Mouse (Mus musculus): ENCODE measurements around the gene Oxsr1. TPM values are rescaled to one million over a fixed set of nuclear protein-coding genes. Genes with fewer than 3 reads are reported as not detected.

The Oxsr1 gene
- total RNA-seq (2023; ENCODE audit: inconsistent age), result 33.1 to 42.1 TPM (median 35.9 TPM) in 4 replicates

DNA sequence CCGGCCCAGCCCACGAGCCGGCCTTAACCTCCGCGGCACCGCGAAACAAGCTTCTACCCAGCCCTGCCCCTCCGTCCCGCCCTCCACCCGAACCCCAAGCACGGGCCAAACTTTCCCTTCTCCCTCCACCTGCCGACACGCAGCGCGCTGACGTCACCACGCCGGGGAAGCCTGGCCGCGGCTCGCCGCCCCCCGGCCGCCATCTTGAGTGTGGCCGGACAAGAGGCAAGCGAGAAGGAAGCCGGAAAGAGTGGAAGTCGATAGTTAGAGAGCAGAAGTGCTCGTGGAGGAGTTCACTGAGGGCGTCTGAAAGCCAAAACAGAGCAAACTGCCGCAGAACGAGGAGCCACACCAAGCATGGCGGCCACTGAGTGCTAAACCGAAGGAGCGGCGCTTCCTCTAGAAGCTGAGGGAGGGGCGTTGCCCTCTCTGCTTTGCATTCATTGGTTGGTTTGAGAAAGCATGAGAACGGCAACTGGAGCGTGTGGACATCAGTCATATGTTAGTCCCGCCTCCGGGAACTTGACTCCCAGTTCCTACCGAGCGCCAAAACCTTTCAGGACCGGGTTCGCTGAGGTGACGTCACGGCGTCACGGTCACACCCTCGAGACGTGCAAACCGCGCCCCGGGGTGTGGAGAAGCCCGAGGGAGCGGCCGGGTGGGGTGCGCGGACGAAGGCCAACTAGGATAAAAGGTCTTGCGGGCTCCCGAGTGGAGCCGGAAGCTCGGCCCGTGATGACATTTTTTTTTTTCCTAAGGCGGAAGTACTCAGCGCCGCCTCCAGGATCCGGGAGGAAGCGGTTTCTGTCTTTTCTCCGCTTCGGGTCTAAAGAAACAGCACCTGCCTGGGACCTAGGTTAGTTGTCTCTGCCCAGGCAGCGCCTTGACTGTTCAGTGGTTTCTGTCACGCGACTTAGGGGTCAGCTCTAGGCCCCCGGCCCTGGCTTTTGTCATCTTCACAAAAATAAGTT is at the start of gene Oxsr1:
Gene Oxsr1 (minus strand): TSS at position 139 of the 971 bp plus-strand sequence.

DNA sequence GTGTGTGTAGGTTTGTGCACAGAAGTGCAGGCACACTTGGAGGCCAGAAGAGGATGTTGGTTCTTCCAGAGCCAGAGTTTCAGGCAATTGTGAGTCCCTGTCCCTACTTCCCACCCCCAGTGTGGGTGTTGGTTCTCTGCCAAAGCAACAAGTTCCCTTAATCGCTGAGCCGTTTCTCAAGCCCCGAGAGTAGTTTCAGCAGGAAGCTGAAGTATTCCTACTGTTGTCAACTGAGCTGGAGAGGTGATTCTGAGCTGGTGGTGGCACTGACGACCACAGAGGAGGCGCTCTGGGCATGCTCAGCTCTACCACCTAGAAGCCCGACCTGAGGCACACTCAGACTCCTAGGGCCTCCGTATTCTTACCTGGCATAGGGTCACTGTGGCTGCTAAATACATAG is 43.1 kb upstream of the Oxsr1 start, which contains the start of gene Slc22a14:
Gene Slc22a14 (minus strand): TSS at position 270 of the 400 bp plus-strand sequence.

DNA sequence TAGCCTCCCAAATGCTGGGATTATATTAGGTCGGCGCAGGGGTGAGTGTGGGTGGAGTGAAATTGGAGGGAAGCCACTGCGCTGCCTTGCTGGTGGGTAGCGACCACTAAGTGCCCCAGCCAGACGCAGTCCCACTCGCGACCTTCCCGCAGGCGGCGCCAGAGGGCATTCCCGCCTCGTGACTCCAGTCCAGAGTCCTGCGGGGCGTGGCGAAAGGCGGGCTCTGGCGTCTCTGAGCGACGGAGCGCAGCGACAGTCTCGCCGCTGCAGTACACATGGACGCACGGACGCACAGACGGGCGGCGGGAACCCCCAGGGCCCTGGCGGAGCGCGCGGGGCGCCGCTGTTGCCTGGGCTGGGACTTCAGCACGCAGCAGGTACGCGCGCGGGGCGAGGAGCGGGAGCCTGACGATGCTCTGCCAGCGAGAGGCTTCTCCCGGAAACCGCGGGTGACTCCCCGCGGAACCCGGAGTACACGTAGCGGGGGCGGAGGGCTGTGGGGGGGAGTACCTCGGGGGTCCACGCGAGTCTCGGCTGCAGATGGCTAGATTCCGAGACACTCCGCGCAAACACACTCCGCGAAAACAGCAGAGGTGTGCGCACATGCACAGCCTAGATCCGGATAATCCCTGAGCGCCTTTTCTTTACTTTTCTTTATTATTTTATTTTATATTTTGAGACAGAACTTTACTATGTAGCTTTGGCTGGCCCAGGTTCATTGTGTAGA is 35.3 kb upstream of the Oxsr1 start, which contains the start of gene Xylb:
Gene Xylb (plus strand): TSS at position 51 of the 727 bp plus-strand sequence.

DNA sequence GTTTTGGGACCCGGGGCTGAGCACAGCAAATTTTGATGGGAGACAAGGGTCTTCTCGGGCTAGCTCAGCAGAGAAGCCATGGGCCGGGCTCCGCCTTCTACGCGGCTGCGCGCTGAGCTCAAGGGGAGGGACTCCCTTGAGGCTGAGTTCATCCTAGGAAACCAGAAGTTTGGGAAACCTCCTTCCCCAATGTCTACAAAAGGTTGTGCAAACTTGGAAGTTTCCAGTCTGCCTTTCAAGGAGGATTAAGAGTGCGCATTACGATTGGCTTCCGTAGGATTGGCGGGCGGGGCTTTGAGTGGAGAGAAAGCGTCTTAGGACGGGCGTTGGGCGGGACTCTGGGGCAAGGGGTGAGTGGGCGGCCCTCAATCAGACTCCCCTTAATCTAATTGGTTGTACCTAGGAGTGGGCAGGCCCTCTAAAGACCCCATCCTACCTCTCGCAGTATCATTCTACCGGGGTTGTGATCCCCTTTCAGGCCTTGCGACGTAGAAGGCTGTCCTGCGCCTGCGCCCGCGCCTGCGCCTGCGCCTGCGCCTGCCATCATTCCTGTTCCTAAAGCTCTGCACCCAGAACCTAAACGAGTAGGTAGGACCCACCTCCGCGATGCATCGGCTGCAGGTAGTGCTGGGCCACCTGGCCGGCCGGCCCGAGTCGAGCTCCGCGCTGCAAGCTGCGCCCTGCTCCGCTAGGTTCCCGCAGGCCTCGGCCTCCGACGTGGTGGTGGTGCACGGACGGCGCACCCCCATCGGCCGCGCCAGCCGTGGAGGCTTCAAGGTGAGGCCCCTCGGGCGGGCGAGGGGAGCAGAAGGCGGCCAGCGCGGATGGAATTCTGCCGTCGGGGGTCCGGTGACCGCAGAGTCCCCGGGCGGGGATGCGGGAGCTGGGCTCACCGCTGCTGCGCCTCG is 18.9 kb upstream of the Oxsr1 start, which contains the start of gene Myd88:
Gene Myd88 (minus strand): TSS at position 503 of the 908 bp plus-strand sequence.

DNA sequence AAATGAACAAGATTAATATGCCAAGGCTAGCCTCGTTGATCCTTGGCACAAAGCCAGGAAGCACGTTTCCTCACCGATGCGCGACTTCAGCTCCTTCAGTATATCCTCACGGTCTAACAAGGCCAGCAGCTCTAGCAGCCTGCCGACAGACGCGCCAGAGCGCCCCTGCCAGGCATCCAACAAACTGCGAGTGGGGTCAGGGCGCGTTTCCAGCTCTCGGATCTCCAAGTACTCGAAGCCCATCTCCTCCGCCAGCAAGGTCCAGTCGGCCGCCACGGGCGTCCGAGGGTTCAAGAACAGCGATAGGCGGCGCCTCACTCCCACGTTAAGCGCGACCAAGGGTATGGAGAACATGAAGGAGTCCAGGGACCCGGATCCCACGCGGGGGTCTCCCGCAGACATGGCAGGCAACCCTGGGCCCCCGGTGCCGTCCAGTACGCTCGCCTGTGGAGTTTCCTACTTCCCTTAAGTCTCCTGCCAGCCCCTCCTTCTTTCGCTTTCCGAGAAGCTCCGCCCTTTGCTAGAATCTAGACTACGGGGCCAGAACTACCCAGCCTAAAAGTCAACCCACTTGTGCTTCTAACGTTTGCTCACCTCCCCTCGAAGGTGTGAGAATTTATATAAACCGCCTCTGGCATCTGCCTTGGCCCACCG is 17.5 kb upstream of the Oxsr1 start, which contains the start of gene Acaa1a:
Gene Acaa1a (plus strand): TSS at position 119 of the 654 bp plus-strand sequence.

DNA sequence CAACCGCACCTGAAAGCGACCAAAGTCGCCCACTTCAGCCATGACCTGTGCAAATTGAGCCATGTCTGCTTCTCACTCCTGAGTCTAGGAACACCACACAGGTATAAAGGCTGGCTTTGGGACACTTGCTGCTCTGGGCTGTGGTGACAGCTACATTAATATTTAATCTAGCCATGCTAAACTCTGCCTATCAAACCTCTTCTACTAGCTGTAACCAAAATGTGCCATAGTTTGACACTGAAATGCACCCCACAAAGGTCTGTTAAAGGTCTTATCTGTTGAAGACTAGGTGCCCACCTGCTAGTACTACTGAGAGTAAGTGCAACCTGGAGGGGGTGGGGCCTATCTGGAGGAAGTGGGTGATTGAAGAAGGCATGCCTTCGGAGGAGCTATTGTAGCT is 113.2 kb downstream of the Oxsr1 start, which contains the start of gene Slc22a13:
Gene Slc22a13 (minus strand): TSS at position 101 of the 400 bp plus-strand sequence.

Other genes with a start within 250 kb of the Oxsr1 start
- gene Plcd1, start 228.9 kb downstream of the Oxsr1 start, total RNA-seq (2023; ENCODE audit: inconsistent age), result not detected in 4 replicates
- gene Dlec1, start 219.9 kb downstream of the Oxsr1 start, total RNA-seq (2023; ENCODE audit: inconsistent age), result 0.27 to 0.61 TPM in 2 of 4 replicates, not detected in the others
- gene Acaa1b, start 165.3 kb downstream of the Oxsr1 start, total RNA-seq (2023; ENCODE audit: inconsistent age), result 0.48 to 1.1 TPM (median 1.0 TPM) in 4 replicates
- not detected in 4 replicates for gene Gm47289, start 163.3 kb downstream of the Oxsr1 start, total RNA-seq (2023; ENCODE audit: inconsistent age)
- gene Slc22a13, start 113.3 kb downstream of the Oxsr1 start, total RNA-seq (2023; ENCODE audit: inconsistent age), result not detected in 4 replicates
- gene Acaa1a, start 17.2 kb upstream of the Oxsr1 start, total RNA-seq (2023; ENCODE audit: inconsistent age), result 50.2 to 67.8 TPM (median 52.1 TPM) in 4 replicates
- gene Myd88, start 19.0 kb upstream of the Oxsr1 start, total RNA-seq (2023; ENCODE audit: inconsistent age), result 28.2 to 31.9 TPM (median 29.8 TPM) in 4 replicates
- gene Xylb, start 35.0 kb upstream of the Oxsr1 start, total RNA-seq (2023; ENCODE audit: inconsistent age), result 1.2 to 3.2 TPM (median 1.7 TPM) in 4 replicates
- gene Slc22a14, start 43.1 kb upstream of the Oxsr1 start, total RNA-seq (2023; ENCODE audit: inconsistent age), result not detected in 4 replicates
- gene Acvr2b, start 79.7 kb upstream of the Oxsr1 start, total RNA-seq (2023; ENCODE audit: inconsistent age), result 0.42 to 0.45 TPM in 2 of 4 replicates, not detected in the others
- gene Exog, start 122.5 kb upstream of the Oxsr1 start, total RNA-seq (2023; ENCODE audit: inconsistent age), result 7.1 to 9.0 TPM (median 7.5 TPM) in 4 replicates

Data from B cell, adult (primary cell).